Mouse (Mus musculus) forebrain, embryonic 11.5 days (tissue): ENCODE data around the gene Cmtm7. TPM values are rescaled to one million over a fixed set of nuclear protein-coding genes. Genes with fewer than 3 reads are reported as not detected.

Experiments
- ATAC-seq: fragments of 200-750 bp; cut with Nextera tagmentation; replicated peaks from 2 replicates; pipeline ENCODE4 v1.8.0; 2017; ENCODE audit warnings: moderate TSS enrichment; ENCODE audit not compliant: low FRiP score
- DNase-seq: peaks from one replicate; pipeline ENCODE4 v3.0.0-alpha.2; 2017; ENCODE audit warnings: low spot score
- H3K27ac ChIP-seq: fragments of 300-500 bp; sonication (generic); 2 replicates; pipeline ENCODE4 v1.5.1; 2014; ENCODE audit warnings: low read depth, low read length
- H3K27me3 ChIP-seq: fragments of 300-500 bp; sonication (generic); 2 replicates; pipeline ENCODE4 v1.6.1; 2014; ENCODE audit warnings: mild to moderate bottlenecking, low read length, mixed read lengths; ENCODE audit not compliant: control insufficient read depth, insufficient read depth
- H3K36me3 ChIP-seq: fragments of 300-500 bp; sonication (generic); 2 replicates; pipeline ENCODE4 v1.6.1; 2014; ENCODE audit warnings: mild to moderate bottlenecking, low read length, moderate library complexity, mixed read lengths; ENCODE audit not compliant: control insufficient read depth, insufficient read depth
- H3K4me1 ChIP-seq: fragments of 300-500 bp; sonication (generic); replicated peaks from 2 replicates; pipeline ENCODE4 v1.6.1; 2014; ENCODE audit warnings: low read length, mixed read lengths; ENCODE audit not compliant: control insufficient read depth, insufficient read depth
- H3K4me2 ChIP-seq: fragments of 300-500 bp; sonication (generic); 2 replicates; pipeline ENCODE4 v1.6.1; 2014; ENCODE audit warnings: low read depth, mild to moderate bottlenecking, low read length, moderate library complexity, mixed read lengths; ENCODE audit not compliant: severe bottlenecking
- H3K4me3 ChIP-seq: fragments of 300-500 bp; sonication (generic); 2 replicates; pipeline ENCODE4 v1.5.1; 2014; ENCODE audit warnings: low read depth, low read length
- H3K9ac ChIP-seq: fragments of 300-500 bp; sonication (generic); 2 replicates; pipeline ENCODE4 v1.6.1; 2014; ENCODE audit warnings: low read length
- H3K9me3 ChIP-seq: fragments of 300-500 bp; sonication (generic); 2 replicates; pipeline ENCODE4 v1.6.1; 2016; ENCODE audit warnings: low read length, mixed read lengths; ENCODE audit not compliant: control insufficient read depth
- WGBS: fragments of 180-500 bp; shearing (Covaris S2); extraction: QIAGEN DNeasy Blood & Tissue Kit; methylation state at CpG from one replicate; pipeline ENCODE4 v1.1.7; 2014; 5-methylcytosine and 5-hydroxymethylcytosine counted together
- polyA plus RNA-seq: library from polyadenylated mRNA; unstranded; fragments of >200 nt; fragmentation: Nextera tagmentation; extraction: Ambion mirVana; gene quantifications from 2 replicates; pipeline ENCODE4 v1.2.1, GENCODE M21; 2014

Cmtm7 gene
- polyA plus RNA-seq, 1 experiment from 2014 or later = 50.6 TPM

DNA sequence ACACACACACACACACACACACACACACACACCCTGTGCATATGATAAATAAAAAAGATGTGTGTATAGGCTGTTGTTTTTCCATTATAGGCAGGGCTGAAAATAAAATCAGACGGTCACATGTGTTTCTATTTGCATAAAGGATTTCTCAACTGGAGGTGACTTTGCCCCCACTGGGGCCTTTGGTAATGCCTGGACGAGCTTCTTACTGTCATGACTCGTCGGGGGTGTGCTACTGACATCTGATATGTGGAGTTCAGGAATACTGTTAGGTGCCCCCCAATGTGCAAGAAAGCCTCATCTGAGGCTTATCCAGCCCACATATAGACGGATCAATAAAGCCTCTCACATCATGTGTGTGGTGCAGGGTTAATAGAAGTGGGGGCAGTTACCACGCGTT, 35.4 kb upstream of the Cmtm7 start:
- H3K36me3 ChIP-seq = no peaks in the 10 kb centered on the region
- H3K9me3 ChIP-seq = no peaks in the 10 kb centered on the region
- H3K9ac ChIP-seq = no peak overlapping the region
- ATAC-seq (no peak), DNase-seq (no peak)
- no peaks in the 10 kb centered on the region for H3K27me3 ChIP-seq
- 87% methylated on average over 7 of the region's 7 CpGs for WGBS
- no peaks in the 10 kb centered on the region for H3K4me1 ChIP-seq
- H3K4me2 ChIP-seq = no peak overlapping the region
- no peak overlapping the region for H3K27ac ChIP-seq
- H3K4me3 ChIP-seq = no peak overlapping the region

DNA sequence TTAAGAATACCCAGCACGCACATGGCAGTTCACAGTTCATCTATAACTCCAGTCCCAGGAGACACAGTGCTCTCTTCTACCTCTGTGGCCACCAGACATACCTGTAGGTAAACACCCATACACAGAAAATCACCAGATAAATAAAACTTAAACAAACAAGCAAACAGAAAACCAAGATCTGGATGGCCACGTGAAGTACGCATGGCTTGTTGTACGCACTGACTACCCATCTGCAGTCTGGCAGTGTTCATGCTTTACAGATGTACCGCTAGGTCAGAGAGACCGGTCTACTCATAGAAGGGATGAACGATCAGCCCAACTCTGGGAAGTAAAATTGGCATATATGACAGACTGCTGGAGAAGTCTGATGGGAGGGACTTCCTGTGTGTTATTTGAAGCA, 34.5 kb upstream of the Cmtm7 start:
- Histone ChIP-seq H3K27me3 (no peaks in the 10 kb centered on the region), H3K4me1 (no peaks in the 10 kb centered on the region), H3K4me2 (no peak overlapping the region), H3K36me3 (no peaks in the 10 kb centered on the region), H3K9ac (no peak overlapping the region), H3K4me3 (no peak overlapping the region), H3K9me3 (no peaks in the 10 kb centered on the region), H3K27ac (no peak overlapping the region)
- ATAC-seq = no peak
- 92% methylated on average over 7 of the region's 7 CpGs for WGBS
- no peak for DNase-seq

DNA sequence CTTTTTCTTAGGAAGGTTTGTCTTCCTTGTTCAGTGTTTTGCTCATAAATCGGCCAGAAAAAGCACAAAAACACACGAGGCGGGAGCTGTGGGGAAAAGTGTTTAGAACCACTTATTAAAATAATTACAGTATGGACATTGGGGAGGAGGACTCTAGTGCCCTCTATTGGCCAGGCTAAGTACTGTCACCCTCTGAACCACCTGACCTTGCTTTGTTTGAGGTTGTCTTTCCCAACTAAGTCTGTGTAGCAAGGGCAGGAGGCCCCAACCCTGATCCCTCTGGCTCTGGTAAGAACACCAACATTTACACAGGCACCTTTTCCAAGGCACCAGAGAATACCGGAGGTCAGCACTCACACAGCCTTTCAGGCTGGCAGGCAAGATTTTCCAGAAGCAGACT, 33.7 kb upstream of the Cmtm7 start:
- H3K27ac ChIP-seq = no peak overlapping the region
- H3K4me3 ChIP-seq = no peak overlapping the region
- H3K4me1 ChIP-seq = no peaks in the 10 kb centered on the region
- 80% methylated on average over 4 of the region's 4 CpGs for WGBS
- H3K27me3 ChIP-seq = no peaks in the 10 kb centered on the region
- H3K4me2 ChIP-seq = no peak overlapping the region
- no peaks in the 10 kb centered on the region for H3K36me3 ChIP-seq
- H3K9me3 ChIP-seq = no peaks in the 10 kb centered on the region
- DNase-seq = no peak
- H3K9ac ChIP-seq = no peak overlapping the region
- ATAC-seq = no peak

DNA sequence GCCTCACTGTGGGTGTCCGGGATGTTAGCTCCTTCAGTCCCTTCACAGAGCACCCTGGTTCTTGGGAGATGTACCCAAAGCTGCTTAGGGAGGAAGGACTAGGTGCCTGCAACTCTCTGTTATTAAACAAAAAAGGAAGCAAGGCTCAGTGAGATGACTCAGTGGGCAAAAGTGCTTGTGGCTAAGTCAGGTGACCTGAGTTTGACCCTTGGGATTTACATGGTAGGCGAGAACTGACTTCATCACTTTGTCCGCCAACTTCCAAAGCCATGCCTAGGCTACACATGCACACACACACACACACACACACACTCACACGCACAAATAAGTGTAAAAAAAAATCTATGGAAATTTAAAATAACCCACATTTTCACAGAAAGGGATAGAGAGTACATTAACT, 30.3 kb upstream of the Cmtm7 start:
- ATAC-seq (no peak), DNase-seq (no peak)
- Histone ChIP-seq H3K9ac (no peak overlapping the region), H3K27ac (no peak overlapping the region), H3K4me3 (no peak overlapping the region), H3K27me3 (no peaks in the 10 kb centered on the region), H3K36me3 (no peaks in the 10 kb centered on the region), H3K4me1 (no peaks in the 10 kb centered on the region), H3K4me2 (no peak overlapping the region), H3K9me3 (no peaks in the 10 kb centered on the region)
- WGBS = 91% methylated on average over 4 of the region's 4 CpGs

DNA sequence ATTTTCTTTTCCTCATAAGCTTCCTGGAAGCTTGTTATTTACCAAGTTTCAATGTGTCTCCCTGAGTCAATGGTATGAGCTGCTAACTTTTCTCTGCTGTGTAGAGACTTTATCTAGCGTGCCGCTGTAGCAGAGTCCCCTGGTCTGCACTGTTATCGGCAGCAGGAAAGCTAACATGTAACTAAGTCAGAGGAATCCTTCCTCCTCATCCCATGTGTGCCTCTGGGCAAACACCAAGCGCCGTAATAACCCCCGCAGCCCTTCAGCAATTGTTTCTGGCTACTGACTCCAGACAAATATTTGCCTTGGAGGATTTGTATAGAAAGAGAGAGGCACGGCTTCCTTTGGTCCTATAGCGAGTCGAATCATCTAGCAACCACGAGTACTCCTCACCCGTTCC, 29.2 kb upstream of the Cmtm7 start:
- Histone ChIP-seq H3K36me3 (no peaks in the 10 kb centered on the region), H3K4me1 (no peaks in the 10 kb centered on the region), H3K9ac (no peak overlapping the region), H3K27ac (no peak overlapping the region), H3K4me3 (no peak overlapping the region), H3K9me3 (no peaks in the 10 kb centered on the region), H3K4me2 (no peak overlapping the region), H3K27me3 (no peaks in the 10 kb centered on the region)
- no peak for ATAC-seq
- no peak for DNase-seq
- 87% methylated on average over 11 of the region's 11 CpGs for WGBS

DNA sequence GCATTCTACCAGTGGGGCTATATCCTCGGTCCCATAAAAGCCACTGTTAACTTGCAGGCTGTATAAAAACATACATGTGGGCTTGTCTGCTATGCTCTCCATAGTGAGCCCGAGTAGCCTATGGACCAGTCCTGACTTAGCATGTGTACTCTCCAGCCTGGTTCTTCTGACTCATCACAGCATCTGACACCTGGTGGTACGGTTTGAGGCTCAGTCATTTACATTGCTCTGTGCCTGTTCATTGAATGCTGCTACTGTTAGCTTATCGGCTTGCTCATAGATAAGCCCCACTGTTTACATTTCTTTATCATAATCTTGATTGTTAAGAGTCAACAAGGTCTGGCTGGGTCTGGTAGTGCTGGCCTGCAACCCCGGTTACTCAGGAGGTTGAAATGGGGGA, 27.0 kb upstream of the Cmtm7 start:
- Histone ChIP-seq H3K4me2 (no peak overlapping the region), H3K9me3 (no peaks in the 10 kb centered on the region), H3K27ac (no peak overlapping the region), H3K36me3 (no peaks in the 10 kb centered on the region), H3K27me3 (no peaks in the 10 kb centered on the region), H3K4me1 (no peaks in the 10 kb centered on the region), H3K4me3 (no peak overlapping the region), H3K9ac (no peak overlapping the region)
- DNase-seq (no peak), ATAC-seq (no peak)
- 90% methylated on average over 5 of the region's 5 CpGs for WGBS

DNA sequence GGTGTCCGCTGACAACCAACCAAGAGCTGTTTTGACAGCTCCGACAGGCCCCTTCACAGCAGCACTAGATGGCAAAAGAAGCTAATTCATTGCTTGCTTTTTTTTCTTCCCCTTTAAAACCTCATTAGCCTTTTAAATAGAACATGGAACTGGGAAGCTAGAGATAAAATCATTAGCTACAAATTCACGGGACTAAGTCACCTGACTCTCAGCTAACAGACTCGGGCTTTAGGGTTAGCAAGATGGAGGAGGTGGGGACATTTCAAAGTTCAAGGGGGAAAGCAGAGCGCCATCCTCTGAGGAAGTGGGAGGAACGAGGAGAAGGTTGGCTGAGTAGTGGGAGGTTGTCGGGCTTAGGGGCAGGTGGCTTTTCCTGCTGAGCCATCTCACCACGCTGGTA, 25.6 kb upstream of the Cmtm7 start:
- no peak overlapping the region for H3K4me2 ChIP-seq
- no peak for ATAC-seq
- no peak for DNase-seq
- no peak overlapping the region for H3K9ac ChIP-seq
- no peaks in the 10 kb centered on the region for H3K9me3 ChIP-seq
- no peak overlapping the region for H3K4me3 ChIP-seq
- 64% methylated on average over 8 of the region's 8 CpGs for WGBS
- no peaks in the 10 kb centered on the region for H3K27me3 ChIP-seq
- H3K27ac ChIP-seq = no peak overlapping the region
- H3K36me3 ChIP-seq = no peaks in the 10 kb centered on the region
- no peaks in the 10 kb centered on the region for H3K4me1 ChIP-seq

DNA sequence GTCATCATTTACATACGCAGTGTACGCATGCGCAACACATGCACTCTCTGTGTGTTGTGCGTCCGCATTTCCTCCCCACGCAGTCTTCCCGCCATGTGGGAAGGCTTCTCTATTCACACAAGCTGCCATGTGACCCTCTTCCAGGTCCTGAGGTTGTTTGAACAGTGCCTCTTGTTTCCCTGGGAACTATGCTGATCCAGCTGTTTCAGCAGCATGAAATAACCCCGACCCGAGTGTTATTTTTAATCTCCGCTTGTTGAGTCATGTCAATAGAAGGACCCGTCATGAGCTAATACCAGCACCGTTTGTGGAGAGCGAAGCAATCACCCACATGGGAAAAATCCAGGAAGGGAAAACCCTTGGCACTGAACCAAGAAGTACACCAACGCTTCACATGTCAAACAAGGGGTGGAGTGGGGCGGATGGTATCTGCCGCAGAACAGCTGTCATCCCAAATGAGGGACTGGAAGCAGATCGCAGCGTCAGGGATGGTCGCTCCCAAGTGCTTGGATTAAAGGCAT, 23.6 kb upstream of the Cmtm7 start:
- no peak overlapping the region for H3K4me3 ChIP-seq
- H3K27me3 ChIP-seq = no peaks in the 10 kb centered on the region
- no peak overlapping the region for H3K4me2 ChIP-seq
- H3K9ac ChIP-seq = no peak overlapping the region
- no peak overlapping the region for H3K27ac ChIP-seq
- 86% methylated on average over 19 of the region's 19 CpGs for WGBS
- no peaks in the 10 kb centered on the region for H3K9me3 ChIP-seq
- DNase-seq (no peak), ATAC-seq (no peak)
- H3K4me1 ChIP-seq = no peaks in the 10 kb centered on the region
- H3K36me3 ChIP-seq = no peaks in the 10 kb centered on the region

DNA sequence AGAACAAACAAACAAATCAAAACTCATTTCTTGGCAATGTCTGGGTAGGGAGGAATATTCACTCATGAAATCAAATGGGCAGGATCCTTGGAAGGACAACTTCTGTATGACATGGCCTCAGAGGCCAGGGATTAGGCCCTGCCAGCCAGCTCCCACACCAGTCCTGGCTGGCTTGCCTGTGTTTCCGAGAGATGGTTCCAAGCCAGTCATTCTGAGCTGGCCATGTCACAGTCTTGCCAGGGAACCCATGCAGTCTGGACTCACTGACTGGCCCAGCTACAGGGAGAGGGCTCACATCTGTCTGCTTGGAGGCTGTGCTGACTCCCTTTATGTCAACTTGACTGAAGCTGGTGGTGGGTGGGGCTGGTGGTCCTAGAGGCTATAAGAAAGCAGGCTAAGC, 20.5 kb upstream of the Cmtm7 start:
- DNase-seq (no peak), ATAC-seq (no peak)
- Histone ChIP-seq H3K36me3 (no peaks in the 10 kb centered on the region), H3K27me3 (no peaks in the 10 kb centered on the region), H3K27ac (no peak overlapping the region), H3K9ac (no peak overlapping the region), H3K9me3 (no peaks in the 10 kb centered on the region), H3K4me1 (no peaks in the 10 kb centered on the region), H3K4me2 (no peak overlapping the region), H3K4me3 (no peak overlapping the region)
- WGBS = 90% methylated on average over 1 of the region's 1 CpGs
